Mouse (Mus musculus): Measurements from ENCODE around the gene Snd1.

DNA sequence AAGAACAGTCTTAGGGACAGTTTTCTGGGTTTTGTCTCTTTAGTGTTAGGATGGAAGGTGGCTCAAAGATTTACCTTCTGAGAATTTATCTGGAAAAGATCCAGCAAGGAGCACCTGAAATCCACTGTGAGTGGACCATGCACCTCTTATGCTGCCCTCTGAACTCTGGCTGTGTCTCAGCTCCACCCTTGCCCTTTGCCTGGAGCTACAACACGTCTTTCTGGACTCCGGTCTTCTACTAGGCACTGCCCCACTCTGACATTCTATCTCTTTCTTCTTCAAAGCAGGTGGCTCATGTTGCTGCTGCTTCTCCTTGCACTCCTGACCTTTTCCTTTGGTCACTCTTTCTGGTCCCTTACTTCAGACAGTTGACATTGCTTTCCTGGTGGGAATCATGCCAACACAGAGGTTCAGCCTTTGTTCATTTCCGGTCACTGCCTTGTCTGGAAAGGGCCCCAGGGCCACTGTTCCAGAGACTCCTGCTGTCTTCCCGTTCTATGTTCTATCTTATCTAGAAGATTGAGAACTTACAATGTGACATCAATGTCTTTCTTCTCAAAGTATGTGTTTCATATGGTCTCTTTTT, 4.8 kb upstream of the Snd1 start:
- TF ChIP-seq POLR2A (IDR thresholded peaks at IDR 0.05; ENCODE audit: insufficient read length, low read depth): no peak
- no peak for TF ChIP-seq MYOG (IDR thresholded peaks at IDR 0.05; ENCODE audit: control insufficient read depth in 1 of 3, insufficient read depth in 1 of 3, insufficient read length in 2 of 3, low read depth in 2 of 3)
- TF ChIP-seq REST (IDR thresholded peaks at IDR 0.05; ENCODE audit: insufficient read depth, insufficient read length): no peak
- no peak for TF ChIP-seq E2F4 (IDR thresholded peaks at IDR 0.05; ENCODE audit: insufficient read depth)
- TF ChIP-seq SRF (IDR thresholded peaks at IDR 0.05; ENCODE audit: control insufficient read depth, insufficient read length, low read depth): no peak
- no peak for TF ChIP-seq CEBPB (IDR thresholded peaks at IDR 0.05; ENCODE audit: insufficient read depth, poor library complexity, severe bottlenecking)
- no peak for TF ChIP-seq MAX (IDR thresholded peaks at IDR 0.05; ENCODE audit: low read depth)
- no peak for TF ChIP-seq MYOD1 (IDR thresholded peaks at IDR 0.05; ENCODE audit: control insufficient read depth in 1 of 3, insufficient read length in 2 of 3, low read depth in 2 of 3)
- no peak for TF ChIP-seq POLR2AphosphoS2 (IDR thresholded peaks at IDR 0.05; ENCODE audit: insufficient read length, low read depth)
- TF ChIP-seq TCF12 (IDR thresholded peaks at IDR 0.05; ENCODE audit: insufficient read depth, poor library complexity, severe bottlenecking): no peak
- TF ChIP-seq USF1 (IDR thresholded peaks at IDR 0.05; ENCODE audit: low read depth): no peak
- TF ChIP-seq TCF3 (IDR thresholded peaks at IDR 0.05; ENCODE audit: insufficient read length, low read depth): no peak

All from myocyte (in vitro differentiated cells).